Mouse (Mus musculus): Measurements from ENCODE around the gene Copa. TPM values are rescaled to one million over a fixed set of nuclear protein-coding genes. Genes with fewer than 3 reads are reported as not detected.

The Copa gene
- total and polyA plus RNA-seq, 3 experiments, result 81.2 to 118 (median 92.3) TPM

DNA sequence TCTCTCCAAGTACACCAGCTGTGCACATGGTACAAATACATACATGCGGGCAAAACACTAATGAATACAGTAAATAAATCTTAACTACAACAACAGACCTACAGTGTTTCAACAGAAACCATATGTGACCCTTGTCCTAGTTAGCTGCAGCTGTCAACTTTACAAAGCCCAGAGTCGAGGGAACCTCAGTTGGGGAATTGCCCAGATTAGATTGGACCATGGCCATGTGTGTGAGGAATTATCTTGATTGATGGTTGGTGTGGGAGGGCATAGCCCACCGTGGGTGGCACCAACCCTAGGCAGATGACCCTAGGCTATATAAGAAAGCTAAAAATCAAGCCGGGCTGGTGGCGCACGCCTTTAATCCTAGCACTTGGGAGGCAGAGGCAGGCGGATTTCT is 50.0 kb downstream of the Copa start:
- no peak for DNase-seq (ENCODE audit: low read depth, low spot score)
- H3K4me3 ChIP-seq (ENCODE audit: control insufficient read depth in 1 of 2, insufficient read depth in 1 of 2, low read depth in 2 of 2, low read length in 2 of 2), result no peak overlapping the region
- peaks cover 3% of the 10 kb centered on the region; the same call in 1 of the 2 replicates for H3K79me2 ChIP-seq (ENCODE audit: control insufficient read depth, insufficient read depth, low read length, poor library complexity)
- no peak overlapping the region for H3K9ac ChIP-seq (ENCODE audit: control insufficient read depth, low read depth, low read length, poor library complexity, severe bottlenecking)
- peaks cover 2 to 8% of the 10 kb centered on the region in 2 experiments; a peak in 3 of 4 replicates for H3K36me3 ChIP-seq (ENCODE audit: control insufficient read depth in 1 of 2, insufficient read depth in 2 of 2, low read length in 2 of 2)
- H3K9me3 ChIP-seq (replicated peaks; ENCODE audit: insufficient read depth, low read length), result no peaks in the 10 kb centered on the region
- peaks cover 0 to 4% of the 10 kb centered on the region in 2 experiments; a peak in 3 of 4 replicates for H3K4me1 ChIP-seq (ENCODE audit: control insufficient read depth in 1 of 2, insufficient read depth in 2 of 2, low read length in 2 of 2)
- H3K27ac ChIP-seq (ENCODE audit: control insufficient read depth, low read depth, low read length), result no peak overlapping the region
- TF ChIP-seq NELFE (IDR thresholded peaks at IDR 0.05; ENCODE audit: low read depth, low read length) (no peak), EP300 (IDR thresholded peaks at IDR 0.05; ENCODE audit: low read depth in 1 of 2, low read length in 2 of 2) (no peak), NRF1 (IDR thresholded peaks at IDR 0.05; ENCODE audit: insufficient read depth, low read depth, low read length, poor library complexity, severe bottlenecking) (no peak), TAL1 (IDR thresholded peaks at IDR 0.05; ENCODE audit: low read length) (no peak)
- H3K27me3 ChIP-seq (ENCODE audit: control insufficient read depth in 1 of 2, insufficient read depth in 2 of 2, low read length in 2 of 2), result no peaks in the 10 kb centered on the region

DNA sequence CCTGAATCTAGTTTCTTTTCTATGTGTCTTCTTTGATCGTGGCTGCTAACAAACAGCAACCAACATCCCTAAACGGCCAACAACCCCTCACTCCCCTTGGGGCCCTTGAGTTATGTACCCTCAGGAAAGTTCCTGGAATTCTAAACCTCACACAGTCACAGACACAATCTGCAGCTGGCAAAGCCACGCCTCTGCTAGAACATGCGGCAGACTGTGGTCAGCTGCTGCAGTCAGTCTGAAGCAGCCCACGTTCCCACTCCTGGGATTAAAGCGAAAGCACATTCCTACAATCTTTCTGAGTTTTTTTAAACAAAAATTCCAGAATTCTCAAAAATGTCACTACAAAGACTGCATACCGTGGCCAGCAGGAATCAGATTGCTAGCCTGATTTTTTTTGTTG is 51.2 kb downstream of the Copa start:
- Histone ChIP-seq H3K79me2 (ENCODE audit: control insufficient read depth, insufficient read depth, low read length, poor library complexity) (no peaks in the 10 kb centered on the region), H3K36me3 (ENCODE audit: control insufficient read depth in 1 of 2, insufficient read depth in 2 of 2, low read length in 2 of 2) (peaks cover 0 to 8% of the 10 kb centered on the region in 2 experiments; a peak in 2 of 4 replicates), H3K27ac (ENCODE audit: control insufficient read depth, low read depth, low read length) (no peak overlapping the region), H3K4me1 (ENCODE audit: control insufficient read depth in 1 of 2, insufficient read depth in 2 of 2, low read length in 2 of 2) (no peaks in the 10 kb centered on the region), H3K4me3 (ENCODE audit: control insufficient read depth in 1 of 2, insufficient read depth in 1 of 2, low read depth in 2 of 2, low read length in 2 of 2) (no peak overlapping the region), H3K27me3 (ENCODE audit: control insufficient read depth in 1 of 2, insufficient read depth in 2 of 2, low read length in 2 of 2) (no peaks in the 10 kb centered on the region), H3K9ac (ENCODE audit: control insufficient read depth, low read depth, low read length, poor library complexity, severe bottlenecking) (no peak overlapping the region), H3K9me3 (replicated peaks; ENCODE audit: insufficient read depth, low read length) (no peaks in the 10 kb centered on the region)
- TF ChIP-seq EP300 (IDR thresholded peaks at IDR 0.05; ENCODE audit: low read depth in 1 of 2, low read length in 2 of 2) (no peak), SIN3A (IDR thresholded peaks at IDR 0.05; ENCODE audit: low read length) (no peak), UBTF (IDR thresholded peaks at IDR 0.05; ENCODE audit: borderline replicate concordance, insufficient read depth, low read depth, low read length) (no peak), CHD2 (IDR thresholded peaks at IDR 0.05; ENCODE audit: low read length) (no peak), MAFK (IDR thresholded peaks at IDR 0.05; ENCODE audit: borderline replicate concordance, low read depth, low read length) (no peak), USF2 (IDR thresholded peaks at IDR 0.05; ENCODE audit: borderline replicate concordance in 1 of 2, insufficient read depth in 1 of 2, low read depth in 1 of 2, low read length in 2 of 2) (no peak), POLR2AphosphoS2 (IDR thresholded peaks at IDR 0.05; ENCODE audit: low read length) (no peak), MAZ (IDR thresholded peaks at IDR 0.05; ENCODE audit: low read depth, low read length) (no peak), TCF12 (IDR thresholded peaks at IDR 0.05; ENCODE audit: low read depth, low read length) (no peak), ZMIZ1 (IDR thresholded peaks at IDR 0.05; ENCODE audit: low read depth, low read length) (no peak), USF1 (IDR thresholded peaks at IDR 0.05; ENCODE audit: low read depth, low read length) (no peak), ZC3H11A (IDR thresholded peaks at IDR 0.05; ENCODE audit: low read depth, low read length) (no peak), CHD1 (IDR thresholded peaks at IDR 0.05; ENCODE audit: low read depth, low read length) (no peak), RAD21 (IDR thresholded peaks at IDR 0.05; ENCODE audit: low read depth, low read length) (no peak), TBP (IDR thresholded peaks at IDR 0.05; ENCODE audit: low read depth, low read length) (no peak), BHLHE40 (IDR thresholded peaks at IDR 0.05; ENCODE audit: borderline replicate concordance, low read depth, low read length) (no peak), TAL1 (IDR thresholded peaks at IDR 0.05; ENCODE audit: low read length) (no peak)
- no peak for DNase-seq (ENCODE audit: low read depth, low spot score)
